Mouse (Mus musculus) bone marrow macrophage, adult 2 months (primary cell): Measurements from ENCODE around the gene Cep78.

ENCODE experiments used
- CTCF ChIP-seq: IDR thresholded peaks from 2 replicates; pipeline ENCODE4 v1.5.1; 2012; ENCODE audit warnings: low read depth, mild to moderate bottlenecking, low read length, moderate library complexity
- POLR2A ChIP-seq: IDR thresholded peaks from 2 replicates; pipeline ENCODE4 v1.6.1; 2012; ENCODE audit warnings: mild to moderate bottlenecking, low read depth, low read length, borderline replicate concordance

DNA sequence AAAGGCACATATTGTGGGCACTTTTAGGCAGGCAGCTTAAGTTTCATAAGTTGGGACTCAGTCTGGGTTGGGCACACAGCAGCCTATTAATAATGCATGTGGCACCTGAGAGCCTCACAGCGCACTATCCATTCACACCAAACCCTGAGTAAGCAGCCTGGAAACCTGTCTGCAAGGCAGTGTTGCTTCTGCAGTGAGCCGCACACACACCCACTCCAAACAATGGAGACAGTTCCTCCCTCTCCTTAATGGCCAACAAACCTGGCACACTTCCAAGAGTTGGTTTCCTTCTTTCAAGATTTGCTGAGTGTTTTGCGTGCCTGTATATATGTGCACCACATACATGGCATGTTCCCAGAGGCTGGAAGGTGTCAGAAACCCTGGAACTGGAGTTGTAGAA, 34.6 kb downstream of the Cep78 start:
- TF ChIP-seq CTCF, result no peak
- no peak for TF ChIP-seq POLR2A
